Mouse (Mus musculus) frontal cortex, postnatal 10 days (tissue): ENCODE data around the gene Prex1.

Experiments used
- DNase-seq, 2 experiments: peaks; one replicate each; pipeline ENCODE4 v3.0.0; 2022; ENCODE audit warnings: low spot score in 2 of 2, mixed read lengths in 1 of 2

The Prex1 gene

GRCm38 (mm10) chr2:166661971-166662370, 51.7 kb downstream of the Prex1 start:
- no peak for DNase-seq

GRCm38 (mm10) chr2:166661498-166661897, 52.1 kb downstream of the Prex1 start:
- DNase-seq: no peak

GRCm38 (mm10) chr2:166658380-166658779, 55.3 kb downstream of the Prex1 start:
- no peak for DNase-seq

DNA sequence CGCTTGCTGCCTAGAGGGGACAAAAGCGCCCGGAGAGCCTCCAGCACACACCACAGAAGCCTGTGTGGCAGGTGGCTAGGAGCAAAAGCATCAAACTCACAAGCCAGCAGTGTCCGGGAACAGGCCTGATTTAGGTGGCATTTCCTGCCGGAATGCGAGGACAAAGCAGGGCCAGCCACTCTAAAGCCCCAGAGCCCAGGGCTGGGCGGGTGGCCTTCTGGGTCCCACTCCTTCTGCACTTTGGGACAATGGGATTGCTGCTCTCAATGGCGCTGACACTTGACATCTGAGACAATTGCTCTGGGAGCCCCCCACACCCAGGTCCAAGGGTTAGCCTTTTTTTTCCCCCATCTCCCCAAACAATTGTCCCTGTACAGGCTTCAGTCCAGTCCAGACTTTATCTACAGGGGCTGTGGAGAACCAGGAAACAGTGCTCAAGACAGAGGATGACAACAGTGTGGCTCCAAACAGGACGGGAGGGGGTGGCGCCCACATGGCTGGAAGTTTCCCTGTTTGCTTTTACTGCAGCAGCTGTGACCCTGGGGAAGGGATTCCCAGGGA, 56.1 kb downstream of the Prex1 start:
- no peak for DNase-seq

DNA sequence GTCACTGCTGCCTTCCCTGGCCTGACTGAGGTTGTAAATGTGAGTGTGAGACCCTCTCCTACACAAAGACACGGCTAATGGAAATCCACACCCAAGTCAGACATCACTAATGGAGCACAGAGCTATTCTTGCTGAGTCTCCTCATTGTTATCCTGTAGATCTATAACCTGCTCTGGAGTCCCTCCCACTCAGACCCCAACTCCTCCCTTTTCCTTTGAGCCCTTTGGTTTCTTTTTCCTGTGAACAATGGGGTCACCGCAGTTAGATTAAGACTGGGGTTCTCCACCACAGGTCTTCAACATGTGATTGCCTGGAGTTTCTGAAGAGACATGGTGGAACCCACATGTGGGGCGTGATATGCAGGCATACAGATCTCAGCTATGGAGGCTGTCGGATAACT, 57.0 kb downstream of the Prex1 start:
- DNase-seq: no peak

- DNase-seq: no peak
Observed at GRCm38 (mm10) chr2:166655727-166656520, 57.7 kb downstream of the Prex1 start.

- no peak for DNase-seq
Observed at GRCm38 (mm10) chr2:166655308-166655707, 58.3 kb downstream of the Prex1 start.

DNA sequence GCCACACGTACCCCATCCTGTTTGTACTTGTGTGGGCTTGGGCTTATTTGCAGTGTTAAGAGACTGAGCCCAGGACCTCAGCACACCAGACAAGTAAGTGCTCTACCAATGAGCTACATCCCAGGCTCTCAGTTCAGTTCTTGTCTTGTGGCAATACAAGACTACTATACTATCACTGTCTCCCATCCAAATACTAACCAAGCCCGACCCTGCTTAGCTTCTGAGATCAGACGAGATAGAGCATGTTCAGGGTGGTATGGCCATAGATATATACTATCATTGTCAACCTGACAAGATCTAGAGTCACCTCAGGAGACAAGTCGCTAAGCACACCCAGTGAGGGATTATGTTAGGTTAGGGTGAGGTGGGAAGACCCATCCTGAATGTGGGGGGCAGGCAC, 58.8 kb downstream of the Prex1 start:
- DNase-seq: no peak

GRCm38 (mm10) chr2:166653564-166653963, 60.1 kb downstream of the Prex1 start:
- no peak for DNase-seq

DNA sequence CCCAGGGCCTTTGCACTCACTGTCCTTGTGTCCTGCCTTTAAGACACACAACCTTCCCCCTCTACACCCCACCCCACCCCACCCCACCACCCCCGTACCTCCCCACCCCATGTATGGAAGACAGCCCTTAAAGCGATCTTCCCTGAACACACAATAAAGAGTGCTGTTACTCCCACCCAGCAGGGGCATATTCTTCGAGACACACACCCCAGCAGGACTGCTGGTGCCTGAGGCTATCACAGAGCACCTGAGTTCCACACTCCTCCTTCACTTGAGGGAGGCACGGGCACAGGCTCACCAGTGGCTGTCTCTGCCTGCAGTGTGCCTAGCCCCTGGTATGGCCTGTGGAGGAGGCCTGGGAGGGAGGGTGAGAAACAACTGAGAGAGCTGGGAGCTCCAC, 61.0 kb downstream of the Prex1 start:
- no peak for DNase-seq

GRCm38 (mm10) chr2:166651317-166652030, 62.2 kb downstream of the Prex1 start:
- no peak for DNase-seq

DNA sequence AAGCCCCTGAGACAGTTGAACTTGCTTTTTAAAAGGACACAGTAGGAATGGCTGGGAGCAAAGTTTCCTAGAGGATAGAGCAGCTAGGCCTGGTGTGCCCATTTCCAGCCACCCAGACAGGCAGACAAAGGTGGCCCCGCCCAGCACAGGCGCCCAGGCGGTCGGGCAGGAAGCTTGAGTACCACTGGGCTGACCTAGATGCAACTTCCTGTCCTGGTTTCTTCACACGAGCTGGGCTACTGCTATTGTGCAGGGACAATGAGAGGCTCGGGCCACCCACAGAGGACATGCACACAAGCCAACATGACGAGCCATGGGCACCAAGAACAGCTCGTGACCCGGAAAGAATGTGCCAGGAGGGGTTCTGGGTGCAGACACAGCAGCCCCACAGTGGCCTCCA, 63.2 kb downstream of the Prex1 start:
- peak; percentile 48 to 68 for DNase-seq

- DNase-seq: no peak
Observed at GRCm38 (mm10) chr2:166647242-166647641, 66.4 kb downstream of the Prex1 start.

DNA sequence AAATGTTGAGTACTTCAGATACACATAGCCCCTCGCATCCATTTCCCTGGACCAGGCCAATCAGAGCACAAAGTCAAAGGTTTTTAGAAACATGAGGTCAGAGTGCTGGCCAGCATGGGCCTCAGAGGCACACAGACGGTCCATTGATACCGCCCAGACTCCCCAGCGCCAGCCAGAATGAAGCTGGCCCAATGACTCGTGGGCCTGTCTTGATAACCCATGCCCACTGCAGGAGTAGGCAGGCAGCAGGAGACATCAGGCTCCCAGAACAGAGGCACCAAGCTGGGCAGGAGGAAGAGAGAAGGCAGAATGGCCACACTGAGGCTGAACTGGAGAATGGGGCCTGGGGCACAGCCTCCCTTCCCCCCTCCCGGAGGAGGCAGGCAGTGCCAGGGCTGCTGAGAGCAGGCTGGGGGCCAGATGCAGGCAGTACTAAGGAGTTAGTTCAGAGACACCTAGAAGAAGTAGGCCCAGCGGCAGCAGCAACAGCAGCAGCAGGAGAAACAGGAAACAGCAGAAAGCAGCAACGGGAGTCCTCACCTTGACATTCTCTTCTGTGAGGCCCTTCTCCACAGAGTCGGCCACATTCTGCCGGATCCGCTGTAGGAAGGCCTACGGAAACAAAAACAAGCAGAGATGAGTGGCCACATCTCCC, 67.1 kb downstream of the Prex1 start:
- no peak for DNase-seq

DNA sequence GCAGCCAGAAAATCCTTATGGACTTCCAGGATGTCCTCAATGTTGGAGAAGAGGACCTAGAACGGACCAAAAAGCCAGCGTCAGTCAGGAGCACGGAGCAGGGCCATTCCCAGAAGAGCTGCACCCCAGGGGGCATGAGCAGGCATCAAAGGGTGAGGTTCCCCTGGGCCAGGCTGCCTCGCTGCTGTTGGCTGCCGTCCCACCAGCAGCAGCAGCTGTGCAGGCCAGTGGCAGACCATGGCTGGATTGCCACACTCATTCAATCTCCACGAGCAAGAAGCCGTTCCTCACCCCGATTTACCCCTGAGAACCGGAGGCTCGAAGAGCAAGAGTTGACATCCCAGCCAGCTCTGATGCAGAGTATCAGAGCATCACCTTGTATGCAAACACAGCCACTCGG, 68.8 kb downstream of the Prex1 start:
- no peak for DNase-seq

DNA sequence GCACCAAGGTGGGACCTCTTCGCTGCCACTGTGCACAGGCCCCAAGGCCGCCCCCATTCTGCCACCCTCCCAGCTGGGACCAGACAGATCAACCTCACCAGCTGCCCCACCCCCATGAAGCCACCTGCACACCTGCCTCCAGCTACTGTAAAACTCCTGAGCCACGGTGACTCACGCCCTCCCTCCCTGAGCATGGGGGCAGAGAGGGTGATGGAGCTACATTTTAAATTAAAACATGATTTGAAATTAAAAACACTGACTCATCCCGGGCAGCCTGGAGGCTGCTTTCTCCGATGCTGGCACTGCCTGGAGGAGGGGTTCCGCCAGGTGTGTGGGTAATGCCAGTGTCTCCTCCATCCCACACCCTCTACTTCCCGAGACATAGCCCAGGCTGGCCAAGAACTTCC, 71.0 kb downstream of the Prex1 start:
- no peak for DNase-seq

DNA sequence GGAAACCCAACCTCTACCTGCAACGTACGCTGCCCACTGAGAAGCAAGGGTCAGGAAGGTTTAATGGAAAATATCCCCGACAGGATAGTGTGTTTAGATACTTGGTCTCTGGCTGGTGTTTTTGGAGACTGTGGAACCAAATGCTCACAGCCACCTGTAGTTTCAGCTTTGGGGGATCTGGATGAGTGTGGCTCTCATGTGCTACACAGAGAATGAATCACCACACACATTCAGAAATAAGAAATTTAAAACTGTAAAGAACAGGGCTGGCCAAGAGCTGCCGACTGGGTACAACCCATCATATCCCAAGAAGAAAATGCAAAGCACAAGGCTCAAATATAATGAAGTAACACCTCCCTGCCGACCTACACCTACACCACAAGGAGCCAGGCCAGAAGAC, 73.9 kb downstream of the Prex1 start:
- no peak for DNase-seq

GRCm38 (mm10) chr2:166638947-166639641, 74.5 kb downstream of the Prex1 start:
- no peak for DNase-seq

DNA sequence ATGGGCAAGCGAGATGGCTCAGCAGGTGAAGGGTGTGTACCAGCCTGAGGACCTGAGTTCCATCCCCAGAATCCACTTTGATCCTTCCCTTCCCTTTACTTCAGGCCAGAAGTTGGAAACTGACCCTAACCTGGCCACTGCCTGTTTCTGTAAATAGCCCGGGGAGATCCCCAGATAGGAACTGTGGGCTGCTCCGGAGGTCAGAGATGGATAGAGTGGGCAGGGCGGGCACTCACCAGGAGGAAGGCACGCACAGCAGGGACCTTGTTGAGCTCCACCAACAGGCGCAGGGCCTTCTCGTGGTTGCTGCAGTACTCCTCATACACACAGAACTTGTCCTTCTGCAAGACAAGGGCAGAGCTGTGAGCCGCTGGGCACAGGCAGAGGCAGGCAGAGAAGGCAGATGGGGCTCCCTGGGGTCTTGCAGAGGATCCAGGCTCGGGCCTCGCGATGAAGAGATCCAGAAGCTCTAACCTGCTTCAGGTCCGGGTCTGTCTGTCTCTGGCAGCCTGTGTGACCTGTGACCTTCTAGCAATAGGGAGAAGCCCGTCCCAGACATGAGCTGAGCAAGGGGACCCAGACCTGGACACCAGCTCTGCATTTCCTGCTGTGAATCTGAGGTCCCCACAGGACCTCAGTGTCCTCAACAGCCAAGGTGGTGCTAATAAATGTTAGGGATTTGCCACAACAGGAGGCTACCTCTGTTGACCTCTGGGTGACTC, 75.4 kb downstream of the Prex1 start:
- no peak for DNase-seq

DNA sequence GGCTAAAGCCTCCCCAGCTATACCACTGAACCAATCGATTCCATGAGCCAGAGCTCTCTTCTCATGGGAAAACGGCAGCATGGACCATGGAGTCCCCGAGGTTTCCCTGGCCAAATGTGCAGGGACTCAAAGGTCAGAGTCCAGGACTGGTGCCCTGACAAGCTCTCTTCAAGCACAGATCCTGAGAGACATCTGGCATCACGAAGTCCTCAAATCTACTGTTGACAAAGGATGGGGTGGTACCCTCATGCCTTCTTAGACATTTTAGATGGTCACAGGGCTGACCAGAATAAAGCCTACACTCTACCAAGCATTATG, 76.0 kb downstream of the Prex1 start:
- no peak for DNase-seq
